Mouse (Mus musculus) mesoderm, embryonic 11.5 days (tissue): ENCODE measurements at regions not wholly inside any gene's neighbourhood (a gene's known extent, or its start where the extent isn't known, plus 50 kb on each side); places are given as distances from the start of the nearest gene placed in this dataset.
A peak's percentile ranks its signal among the peaks of the same experiment; 100 is the strongest.

Source experiments
- DNase-seq: peaks from one replicate; pipeline ENCODE4 v3.0.0-alpha.2; 2012; ENCODE audit warnings: low read depth, low spot score

DNA sequence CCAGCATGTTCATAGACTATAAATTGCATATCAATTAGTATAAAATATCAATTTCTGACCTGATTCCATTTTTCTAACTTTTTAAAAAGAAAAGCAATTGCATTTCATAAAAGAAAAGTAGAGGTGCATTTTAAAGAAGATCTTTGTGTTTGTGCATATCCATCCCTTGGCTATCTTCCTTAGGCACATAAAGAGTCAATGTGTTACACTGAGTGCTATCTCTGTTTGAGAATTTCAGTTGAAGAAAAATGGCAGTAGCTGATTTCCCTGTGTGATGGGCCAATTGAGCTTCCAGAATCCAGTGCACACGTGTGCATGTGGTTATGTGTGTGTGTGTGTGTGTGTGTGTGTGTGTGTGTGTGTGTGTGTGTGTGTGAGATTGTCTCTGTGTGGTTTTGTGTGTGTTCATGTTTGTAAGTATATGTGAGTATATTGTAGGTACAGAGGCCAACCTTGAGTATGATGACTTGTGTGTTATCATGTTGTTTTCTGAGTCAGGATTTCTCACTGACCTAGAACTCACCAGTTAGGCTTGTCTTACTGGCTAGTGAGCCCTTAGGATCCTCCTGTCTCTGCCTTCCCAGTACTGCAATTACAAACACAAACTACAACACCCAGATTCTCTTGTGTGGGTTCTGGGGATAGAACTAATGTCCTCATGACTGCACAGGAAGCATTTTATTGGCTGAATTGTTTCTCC, 249.6 kb downstream of the Cdk5rap2 start:
- DNase-seq = no peak

DNA sequence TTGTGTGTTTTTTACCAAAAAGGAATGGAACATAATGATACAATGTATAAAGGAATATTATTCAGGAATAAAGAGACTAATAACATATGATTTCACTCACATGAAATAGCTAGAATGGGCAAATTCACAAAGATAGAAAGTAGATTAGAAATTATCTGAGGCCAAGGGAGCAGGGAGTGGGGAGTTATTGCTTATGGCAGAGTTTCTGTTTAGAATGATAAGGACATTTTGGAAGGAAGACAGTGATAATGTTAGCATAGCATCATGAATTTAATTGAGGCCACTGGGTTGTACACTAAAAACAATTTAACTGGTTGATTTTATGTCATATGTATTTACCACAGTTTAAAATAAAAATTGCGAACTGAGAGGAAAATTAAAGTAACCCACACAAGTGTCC, 250.2 kb downstream of the Cdk5rap2 start:
- DNase-seq = no peak

GRCm38 (mm10) chr4:70153179-70153578, 257.1 kb downstream of the Cdk5rap2 start:
- peak; percentile 19 for DNase-seq

- DNase-seq = no peak
Measured at GRCm38 (mm10) chr4:70109011-70109410, 301.2 kb downstream of the Cdk5rap2 start.

GRCm38 (mm10) chr4:70105776-70106175, 304.5 kb downstream of the Cdk5rap2 start:
- no peak for DNase-seq

DNA sequence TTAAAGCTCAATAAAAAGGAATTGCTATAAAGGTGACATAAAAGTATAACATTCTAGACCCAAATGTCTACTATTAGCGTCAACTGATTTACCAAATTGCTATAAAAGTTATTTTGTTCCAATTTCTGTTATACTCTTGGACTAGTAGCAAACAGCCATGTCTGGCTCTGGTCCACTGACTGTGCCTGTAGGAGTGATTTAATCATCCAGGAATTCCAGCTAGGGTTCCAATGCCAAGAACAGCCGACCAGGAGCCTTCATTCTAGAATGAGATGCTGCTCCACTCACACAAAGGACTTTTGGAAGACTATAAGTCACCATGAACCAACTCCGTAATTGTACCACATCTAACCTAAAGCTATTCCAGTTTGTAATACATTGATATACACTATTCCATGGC, 312.9 kb downstream of the Cdk5rap2 start:
- no peak for DNase-seq

GRCm38 (mm10) chr4:70078206-70078605, 332.0 kb downstream of the Cdk5rap2 start:
- no peak for DNase-seq

DNA sequence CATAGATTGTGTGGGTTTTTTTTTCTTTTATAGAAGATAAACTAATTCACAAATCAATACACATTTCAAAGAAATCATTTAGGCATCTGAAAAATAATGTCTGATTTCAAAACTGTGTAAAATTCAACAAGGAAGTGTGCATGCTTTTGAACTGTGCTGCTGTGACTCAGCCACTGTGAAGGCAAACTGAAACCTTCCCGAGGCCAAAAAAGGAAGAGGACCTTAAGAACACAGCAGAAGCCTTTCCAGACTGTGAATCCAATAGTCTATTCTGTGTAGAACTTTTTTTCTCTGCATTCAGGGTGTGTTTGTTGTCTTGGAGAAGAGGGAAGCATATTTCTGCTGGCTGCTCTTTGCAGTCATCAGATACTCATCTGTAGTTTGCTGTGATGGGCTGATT, 347.7 kb downstream of the Cdk5rap2 start:
- no peak for DNase-seq

- no peak for DNase-seq
Measured at GRCm38 (mm10) chr4:70058831-70059544, 351.3 kb downstream of the Cdk5rap2 start.

GRCm38 (mm10) chr4:70053136-70053535, 357.1 kb downstream of the Cdk5rap2 start:
- DNase-seq = no peak

- DNase-seq = no peak
Measured at GRCm38 (mm10) chr4:70038241-70038640, 372.0 kb downstream of the Cdk5rap2 start.

- no peak for DNase-seq
Measured at GRCm38 (mm10) chr4:70035912-70036311, 374.3 kb downstream of the Cdk5rap2 start.

DNA sequence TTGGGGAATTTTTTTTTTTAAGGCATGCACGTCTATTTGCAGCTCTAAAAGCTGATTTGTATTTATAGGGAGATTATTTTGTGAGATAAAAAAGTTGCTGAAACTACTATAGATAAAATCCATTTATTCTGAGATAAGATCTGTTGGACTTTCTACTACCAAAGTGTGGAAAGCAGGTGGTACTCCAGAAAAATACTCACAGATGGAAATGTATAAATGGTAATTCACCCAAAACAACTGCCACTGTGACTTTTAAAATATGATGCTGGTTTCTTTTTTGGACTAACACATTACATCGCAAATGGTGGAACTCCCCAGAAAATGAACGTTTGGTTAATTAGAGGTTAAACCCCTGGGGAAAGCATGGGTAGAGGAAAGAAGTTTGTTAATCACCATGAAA, 377.7 kb downstream of the Cdk5rap2 start:
- DNase-seq = no peak

GRCm38 (mm10) chr4:70026848-70027247, 383.4 kb downstream of the Cdk5rap2 start:
- peak; percentile 59 for DNase-seq

DNA sequence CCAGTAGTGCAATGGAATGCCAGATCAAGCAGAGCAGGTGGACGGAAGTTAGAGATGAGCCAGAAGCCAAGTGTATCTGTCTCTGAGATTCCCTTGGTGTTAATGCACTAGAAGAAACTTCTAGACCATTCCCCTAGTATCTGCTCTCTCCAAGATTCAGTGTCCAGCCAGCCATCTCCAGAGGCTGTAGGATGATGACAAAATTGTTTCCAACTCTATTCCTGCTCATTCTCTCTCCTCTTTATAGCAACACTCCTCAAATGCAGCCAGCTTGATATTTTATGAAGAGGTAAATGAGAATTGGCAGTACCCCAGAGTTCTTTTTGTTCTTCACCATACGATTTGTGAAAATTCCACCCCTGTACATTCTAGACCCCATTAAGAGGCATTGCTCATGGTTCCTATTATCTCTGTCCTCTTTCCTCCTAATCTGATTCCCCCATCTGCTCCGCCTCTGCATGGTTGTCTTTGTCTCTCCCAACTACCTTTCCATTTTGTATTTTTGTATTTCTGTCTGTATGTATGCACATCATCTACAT, 385.3 kb downstream of the Cdk5rap2 start:
- no peak for DNase-seq

GRCm38 (mm10) chr4:70020905-70021470, 389.3 kb downstream of the Cdk5rap2 start:
- no peak for DNase-seq

GRCm38 (mm10) chr4:70012220-70012580, 398.0 kb downstream of the Cdk5rap2 start:
- no peak for DNase-seq

- no peak for DNase-seq
Measured at GRCm38 (mm10) chr4:70011491-70012219, 398.6 kb downstream of the Cdk5rap2 start.

- DNase-seq = no peak
Measured at GRCm38 (mm10) chr4:70010466-70010865, 399.8 kb downstream of the Cdk5rap2 start.

DNA sequence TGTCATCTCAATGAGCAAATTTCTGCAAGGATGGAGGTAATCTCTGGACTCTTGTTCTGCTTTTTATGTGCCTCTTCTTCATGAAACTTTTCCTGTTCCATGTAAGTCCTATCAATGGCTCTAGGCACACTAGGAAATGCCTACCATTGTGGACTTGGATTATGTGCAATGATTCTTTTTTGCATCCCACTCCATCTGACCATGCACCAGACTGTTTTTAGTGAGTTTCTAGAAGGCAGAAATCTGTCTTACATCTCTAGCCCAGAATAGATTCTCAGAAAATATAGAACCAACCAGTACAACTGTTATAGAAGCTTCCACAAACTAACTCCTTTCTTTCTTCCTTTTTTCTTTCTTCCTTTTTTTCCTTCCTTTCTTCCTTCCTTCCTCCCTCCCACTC, 405.3 kb downstream of the Cdk5rap2 start:
- no peak for DNase-seq

DNA sequence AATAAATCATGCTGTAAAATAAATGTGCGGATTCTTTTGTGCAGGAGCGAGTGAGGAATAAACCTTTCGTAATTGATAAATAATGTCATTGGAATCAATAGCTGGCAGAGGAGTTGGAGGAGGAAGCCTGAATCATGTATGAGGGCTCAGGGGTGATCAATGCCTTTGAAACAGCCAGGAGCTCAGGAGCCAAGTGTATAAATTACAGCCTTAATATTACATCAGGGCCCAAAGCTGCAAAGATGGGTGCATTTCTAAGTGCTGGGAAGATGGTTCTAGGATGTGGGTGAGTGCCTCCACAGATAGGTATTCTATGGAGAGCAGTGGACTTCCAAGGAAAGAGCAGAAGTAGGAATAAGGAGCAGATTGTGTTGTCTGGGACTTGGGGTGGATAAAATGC, 417.0 kb downstream of the Cdk5rap2 start:
- DNase-seq = no peak

DNA sequence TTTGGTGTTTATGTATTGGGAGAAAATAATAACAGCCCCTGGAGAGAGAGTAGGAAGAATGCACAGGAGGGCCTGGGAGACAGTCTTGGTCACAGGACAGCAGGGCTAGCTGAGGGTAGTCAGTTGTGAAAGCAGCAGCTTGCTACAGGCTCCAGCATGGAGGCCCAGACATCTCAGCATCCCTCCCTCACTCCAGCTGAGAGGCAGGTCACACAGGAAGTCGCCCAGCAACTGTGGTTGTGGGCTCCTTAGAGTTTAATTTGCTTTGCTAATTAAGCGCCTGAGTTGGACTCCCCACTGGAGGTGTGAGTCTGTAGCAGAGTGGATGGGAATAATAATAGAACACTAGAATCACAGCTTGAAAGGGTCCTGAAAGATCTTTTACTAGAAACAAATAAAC, 436.0 kb downstream of the Cdk5rap2 start:
- DNase-seq = no peak
